ENCODE assay signal across 8 mouse cellular contexts in the genomic region with DNA sequence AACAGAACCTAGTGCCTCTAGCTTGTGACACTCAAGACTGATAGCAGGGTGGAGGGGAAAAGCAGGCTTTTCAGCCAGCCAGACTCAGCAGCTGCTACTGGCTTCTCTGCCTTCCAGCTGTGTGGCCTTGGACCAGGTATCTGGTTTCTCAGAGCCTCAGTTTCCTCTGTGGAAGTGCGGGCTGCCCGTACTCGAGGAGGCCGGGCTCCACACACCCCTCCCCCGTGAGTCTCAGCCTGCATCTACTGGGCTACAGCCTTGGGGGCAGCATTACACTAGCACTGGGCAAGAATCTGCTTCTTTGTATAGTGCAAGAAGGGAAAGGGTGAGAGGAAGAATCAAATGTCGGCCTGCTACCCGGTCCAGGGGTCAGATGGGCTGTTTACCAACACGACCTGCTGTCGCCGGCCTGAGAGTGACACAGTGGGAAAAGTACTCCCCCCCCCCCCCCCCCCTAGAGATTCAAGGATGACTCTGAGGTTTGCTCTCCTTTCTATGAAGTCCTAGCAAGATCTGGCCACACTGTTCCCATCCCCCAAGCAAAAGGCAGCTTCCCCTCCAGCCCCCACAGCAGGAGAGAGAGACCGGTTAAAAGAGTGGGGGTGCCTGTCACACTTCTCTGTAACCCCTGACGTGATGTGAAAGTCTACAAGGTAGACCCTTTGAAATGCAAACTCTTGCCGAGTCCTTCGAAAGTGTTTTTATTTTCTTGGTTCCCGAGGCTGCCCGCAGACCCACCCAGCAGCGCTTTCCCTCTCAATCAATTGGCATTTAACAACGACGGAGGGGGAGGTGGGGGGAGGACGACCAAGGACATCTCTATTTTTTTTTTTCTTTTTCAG. TPM values are rescaled to one million over a fixed set of nuclear protein-coding genes. Genes with fewer than 3 reads are reported as not detected.
DNase-seq lines count a peak whose midpoint lies in the region; ATAC-seq and TF ChIP-seq lines count a peak whose summit lies in the region.

No protein-coding gene starts in this region.

- peak overlapping the region; percentile 36 for H3K9ac ChIP-seq in forebrain, embryonic 15.5 days (replicated peaks)
- H3K9ac ChIP-seq in midbrain, embryonic 11.5 days (ENCODE audit: low read length): peak overlapping the region; percentile 37; the same call in 1 of the 2 replicates

- peak overlapping the region; percentile 88 for H3K27ac ChIP-seq in forebrain, embryonic 15.5 days (replicated peaks)
- H3K27ac ChIP-seq in midbrain, embryonic 11.5 days (ENCODE audit: low read depth, low read length): peak overlapping the region; percentile 67

- no peaks in the 10 kb centered on the region for H3K9me3 ChIP-seq in forebrain, embryonic 15.5 days
- no peaks in the 10 kb centered on the region for H3K9me3 ChIP-seq in midbrain, embryonic 11.5 days (ENCODE audit: control insufficient read depth, low read length)

- no peaks in the 10 kb centered on the region for H3K36me3 ChIP-seq in forebrain, embryonic 15.5 days
- H3K36me3 ChIP-seq in midbrain, embryonic 11.5 days (ENCODE audit: control insufficient read depth, insufficient read depth, low read length): no peaks in the 10 kb centered on the region

- ATAC-seq in forebrain, embryonic 15.5 days (replicated peaks): peak; percentile 41
- peak; percentile 51 for ATAC-seq in midbrain, embryonic 11.5 days (ENCODE audit: low FRiP score)

- no peak for TF ChIP-seq CTCF in lung, adult 2 months (IDR thresholded peaks at IDR 0.05; ENCODE audit: insufficient read depth, low read length)

- WGBS in lung, adult 2 months: 17% methylated on average over 20 of the region's 20 CpGs
- WGBS in forebrain, embryonic 15.5 days: under 1% methylated on average over 20 of the region's 20 CpGs
- WGBS in midbrain, embryonic 11.5 days: under 1% methylated on average over 20 of the region's 20 CpGs

- TF ChIP-seq POLR2A in lung, adult 2 months (IDR thresholded peaks at IDR 0.05; ENCODE audit: borderline replicate concordance, extremely low read depth, low read depth, low read length): no peak

- no peak overlapping the region for H3K4me3 ChIP-seq in lung, adult 2 months (replicated peaks; ENCODE audit: extremely low read depth, low read depth, low read length)
- 0 out of 2 replicates have a peak overlapping the region, but pooled peaks have one; percentile 3 for H3K4me3 ChIP-seq in forebrain, embryonic 15.5 days
- H3K4me3 ChIP-seq in midbrain, embryonic 11.5 days (ENCODE audit: low read depth, low read length): no peak overlapping the region

- H3K4me1 ChIP-seq in lung, adult 2 months (ENCODE audit: control insufficient read depth, insufficient read depth, low read length): peaks cover 53% of the 10 kb centered on the region
- peaks cover 83% of the 10 kb centered on the region for H3K4me1 ChIP-seq in forebrain, embryonic 15.5 days
- H3K4me1 ChIP-seq in midbrain, embryonic 11.5 days (ENCODE audit: control insufficient read depth, insufficient read depth, low read length): peaks cover 60% of the 10 kb centered on the region

- H3K4me2 ChIP-seq in forebrain, embryonic 15.5 days (replicated peaks): peak overlapping the region; percentile 76
- H3K4me2 ChIP-seq in midbrain, embryonic 11.5 days: peak overlapping the region; percentile 37

- peak; percentile 45 for DNase-seq in lung, adult 2 months
- DNase-seq in lung, postnatal 14 days: no peak
- DNase-seq in brain, adult 2 months (ENCODE audit: low read depth, low spot score): peak; percentile 68
- DNase-seq in kidney, adult 9 months: peak; percentile 40
- DNase-seq in midbrain, embryonic 11.5 days (ENCODE audit: low spot score, missing footprints): peak; percentile 95
- DNase-seq in thymus, postnatal 4 days: peak; percentile 57
- no peak for DNase-seq in ovary, adult 18-20 months (ENCODE audit: low spot score)

- H3K27me3 ChIP-seq in forebrain, embryonic 15.5 days: no peaks in the 10 kb centered on the region
- H3K27me3 ChIP-seq in midbrain, embryonic 11.5 days (ENCODE audit: control insufficient read depth, insufficient read depth, low read length): no peaks in the 10 kb centered on the region

RNA-seq across cellular contexts. Expression of a gene that starts 4.6 kb away (rescaled TPM):
- 79.4 and 80.3 TPM in 2 replicates for polyA plus RNA-seq in lung, adult 2 months (2012; rRNA removed)
- 27.8 and 34.8 TPM in 2 replicates for polyA plus RNA-seq in forebrain, embryonic 15.5 days (2015; fragmentation: Nextera tagmentation; extraction: Ambion mirVana)
- polyA plus RNA-seq in midbrain, embryonic 11.5 days (2014; fragmentation: Nextera tagmentation; extraction: Ambion mirVana): 17.0 and 17.5 TPM in 2 replicates

RNA-seq across cellular contexts. Expression of a gene that starts 43.4 kb away (rescaled TPM):
- polyA plus RNA-seq in lung, adult 2 months (2012; rRNA removed): 6.3 and 7.8 TPM in 2 replicates
- polyA plus RNA-seq in forebrain, embryonic 15.5 days (2015; fragmentation: Nextera tagmentation; extraction: Ambion mirVana): 102 and 108 TPM in 2 replicates
- polyA plus RNA-seq in midbrain, embryonic 11.5 days (2014; fragmentation: Nextera tagmentation; extraction: Ambion mirVana): 90.3 and 100.0 TPM in 2 replicates

RNA-seq across cellular contexts. Expression of a gene that starts 50.0 kb away (rescaled TPM):
- polyA plus RNA-seq in lung, adult 2 months (2012; rRNA removed): 7.8 and 12.2 TPM in 2 replicates
- 40.0 and 42.6 TPM in 2 replicates for polyA plus RNA-seq in forebrain, embryonic 15.5 days (2015; fragmentation: Nextera tagmentation; extraction: Ambion mirVana)
- polyA plus RNA-seq in midbrain, embryonic 11.5 days (2014; fragmentation: Nextera tagmentation; extraction: Ambion mirVana): 38.7 and 41.8 TPM in 2 replicates

Comparison
In these comparisons a context has a peak if more than half of its experiments do, and no peak if none do; other contexts are left out.
1. DNase-seq: peak in lung, adult 2 months (single experiment), brain, adult 2 months (single experiment), kidney, adult 9 months (single experiment), midbrain, embryonic 11.5 days (single experiment) and thymus, postnatal 4 days (single experiment); none in lung, postnatal 14 days (single experiment) and ovary, adult 18-20 months (single experiment).
2. RNA of a gene that starts 43.4 kb away (polyA plus RNA-seq): 102 to 108 TPM in forebrain, embryonic 15.5 days and 90.3 to 100.0 TPM in midbrain, embryonic 11.5 days; 6.3 to 7.8 TPM in lung, adult 2 months; every median in the first group is over 10 times any median in the second.